ENCODE assay signal across 13 mouse cellular contexts in the genomic region with DNA sequence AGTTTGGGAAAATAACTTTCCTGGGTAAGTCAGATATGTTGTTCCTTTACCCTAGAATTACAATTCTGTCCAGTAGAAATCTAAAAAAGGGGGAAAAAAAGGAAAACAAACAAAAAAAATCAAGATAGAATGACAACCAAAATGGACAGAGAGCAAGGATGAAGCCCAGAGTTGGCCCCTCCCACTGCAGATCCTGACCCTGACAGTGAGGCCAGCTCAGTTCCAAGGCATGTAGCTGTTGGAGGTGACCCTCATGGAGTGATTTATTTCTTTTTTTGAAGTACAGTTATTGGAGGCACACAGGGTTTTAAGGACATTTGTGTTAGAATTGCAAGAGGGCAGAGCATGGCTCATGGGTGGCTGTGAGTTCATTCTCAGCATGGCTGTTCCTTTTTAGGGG.
"Had no signal": no experiment of that assay in that cellular context is flagged by ENCODE, and none has a peak within 500 bp of the region (broad histone marks: within the 10 kb centered on the region; RNA-seq: fewer than 3 reads in every experiment).

No protein-coding gene starts in this region.

- DNase-seq: kidney, postnatal 25 days; layer of hippocampus, adult 9-11 months; liver; lung, adult 18-20 months; lung, postnatal 10 days; lung, postnatal 36 days; retina, postnatal 1 day; right cerebral cortex, postnatal 25 days; spleen, adult 18-20 months; thymus, postnatal 25 days had no signal

- ATAC-seq: liver, embryonic 12.5 days; midbrain, embryonic 13.5 days; midbrain, embryonic 16.5 days had no signal
